Mouse (Mus musculus): Measurements from ENCODE around the gene Prss54. TPM values are rescaled to one million over a fixed set of nuclear protein-coding genes. Genes with fewer than 3 reads are reported as not detected.
A peak's percentile ranks its signal among the peaks of the same experiment; 100 is the strongest.

Gene Prss54
- polyA plus RNA-seq, 1 experiment from 2014 or later, result not detected

DNA sequence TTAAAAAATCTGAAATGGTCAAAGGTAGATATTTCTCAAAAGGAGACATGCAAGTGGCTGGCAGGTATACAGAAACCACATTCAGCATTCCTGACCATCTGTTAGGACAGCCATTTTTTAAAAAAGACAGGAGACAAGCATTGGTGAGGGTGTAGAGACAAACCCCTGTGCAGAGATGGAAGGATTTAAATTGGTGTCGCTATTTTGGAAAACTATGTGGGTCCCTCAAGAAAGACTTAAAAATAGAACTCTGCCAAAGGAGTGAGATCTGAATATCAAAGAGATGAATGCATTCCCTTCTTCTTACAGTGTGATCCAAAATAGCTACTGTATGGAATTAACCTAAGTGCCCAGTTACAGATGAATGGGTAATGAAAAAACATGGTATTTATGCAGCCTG is 11.2 kb upstream of the Prss54 start:
- Histone ChIP-seq H3K4me1 (ENCODE audit: control insufficient read depth, insufficient read depth, low read length) (no peaks in the 10 kb centered on the region), H3K27me3 (replicated peaks; ENCODE audit: control insufficient read depth, insufficient read depth, low read length) (no peaks in the 10 kb centered on the region), H3K4me2 (ENCODE audit: low read length) (no peak overlapping the region), H3K27ac (ENCODE audit: low read depth, low read length) (no peak overlapping the region), H3K9ac (ENCODE audit: low read length) (no peak overlapping the region), H3K4me3 (ENCODE audit: low read depth, low read length) (no peak overlapping the region), H3K36me3 (ENCODE audit: control insufficient read depth, insufficient read depth, low read length) (no peaks in the 10 kb centered on the region), H3K9me3 (replicated peaks; ENCODE audit: control insufficient read depth, low read length) (peaks cover 5% of the 10 kb centered on the region; the same call in 1 of the 2 replicates)
- no peak for ATAC-seq
- DNase-seq (ENCODE audit: low spot score), result no peak
- 90% methylated on average over 1 of the region's 1 CpGs for WGBS

DNA sequence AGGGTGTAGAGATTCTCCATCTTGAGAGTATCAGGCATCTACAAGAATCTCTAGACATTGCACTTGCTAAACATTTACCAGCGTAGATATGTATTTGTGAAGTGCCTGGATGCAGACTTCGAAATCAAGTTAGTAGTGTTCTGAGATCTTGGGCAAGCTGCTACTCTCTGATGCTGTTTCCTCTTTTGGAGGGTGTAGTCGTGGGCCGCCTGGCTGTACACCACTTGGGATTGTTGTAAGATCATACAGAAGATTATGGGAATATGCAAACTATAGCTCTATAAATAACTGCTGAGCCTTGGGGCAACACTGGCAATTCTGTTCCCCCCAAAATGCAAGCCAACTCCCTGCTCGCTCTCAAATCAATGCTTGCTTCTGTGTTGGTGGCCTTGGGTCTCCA is 3.0 kb downstream of the Prss54 start:
- no peaks in the 10 kb centered on the region for H3K4me1 ChIP-seq (ENCODE audit: control insufficient read depth, insufficient read depth, low read length)
- H3K4me2 ChIP-seq (ENCODE audit: low read length), result no peak overlapping the region
- H3K9ac ChIP-seq (ENCODE audit: low read length), result no peak overlapping the region
- no peak overlapping the region for H3K4me3 ChIP-seq (ENCODE audit: low read depth, low read length)
- ATAC-seq, result no peak
- WGBS, result 88% methylated on average over 5 of the region's 5 CpGs
- no peak overlapping the region for H3K27ac ChIP-seq (ENCODE audit: low read depth, low read length)
- DNase-seq (ENCODE audit: low spot score), result no peak
- no peaks in the 10 kb centered on the region for H3K36me3 ChIP-seq (ENCODE audit: control insufficient read depth, insufficient read depth, low read length)
- H3K27me3 ChIP-seq (replicated peaks; ENCODE audit: control insufficient read depth, insufficient read depth, low read length), result no peaks in the 10 kb centered on the region
- H3K9me3 ChIP-seq (replicated peaks; ENCODE audit: control insufficient read depth, low read length), result no peaks in the 10 kb centered on the region

DNA sequence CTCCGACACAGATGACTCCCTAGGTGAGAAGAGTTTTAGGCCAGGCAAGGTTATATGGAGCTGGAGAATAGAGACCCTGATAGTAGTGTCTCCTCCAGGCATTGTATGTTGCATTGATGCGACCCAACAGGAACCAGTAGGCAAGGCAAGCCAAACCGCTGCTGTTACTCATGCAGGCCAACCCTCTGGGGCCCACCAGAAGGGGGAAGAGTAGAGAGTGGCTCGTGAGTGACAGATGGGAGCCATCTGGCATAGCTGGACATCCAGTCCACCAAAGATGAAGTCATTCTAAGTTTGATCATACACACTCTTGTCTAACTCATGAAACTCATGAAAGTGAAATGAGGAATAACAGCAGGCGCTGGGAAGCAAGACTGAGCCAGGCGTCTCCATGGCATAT is 9.3 kb downstream of the Prss54 start:
- Histone ChIP-seq H3K27ac (ENCODE audit: low read depth, low read length) (no peak overlapping the region), H3K9ac (ENCODE audit: low read length) (no peak overlapping the region), H3K27me3 (replicated peaks; ENCODE audit: control insufficient read depth, insufficient read depth, low read length) (no peaks in the 10 kb centered on the region), H3K4me2 (ENCODE audit: low read length) (no peak overlapping the region), H3K9me3 (replicated peaks; ENCODE audit: control insufficient read depth, low read length) (no peaks in the 10 kb centered on the region), H3K36me3 (ENCODE audit: control insufficient read depth, insufficient read depth, low read length) (no peaks in the 10 kb centered on the region), H3K4me3 (ENCODE audit: low read depth, low read length) (no peak overlapping the region), H3K4me1 (ENCODE audit: control insufficient read depth, insufficient read depth, low read length) (no peaks in the 10 kb centered on the region)
- ATAC-seq (no peak), DNase-seq (ENCODE audit: low spot score) (no peak)
- 82% methylated on average over 6 of the region's 6 CpGs for WGBS

DNA sequence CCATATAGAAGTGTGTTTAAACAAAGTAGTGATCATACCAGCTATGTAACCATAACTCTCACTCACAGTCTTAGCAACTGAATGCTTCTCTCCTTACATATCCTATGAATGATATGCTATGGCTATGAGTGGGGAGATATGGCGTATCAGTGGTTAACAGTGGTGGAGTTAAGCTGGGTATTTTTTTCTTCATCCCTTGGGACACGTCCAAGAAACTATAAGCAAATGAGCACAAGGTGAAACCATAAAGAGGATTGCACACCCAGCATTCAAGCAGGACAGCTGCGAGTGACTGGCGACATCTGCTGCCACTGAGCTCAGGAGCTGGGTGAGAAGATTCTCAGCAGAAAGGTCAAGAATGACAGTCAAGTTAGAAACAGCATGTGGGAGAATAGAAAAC is 9.9 kb downstream of the Prss54 start:
- H3K4me1 ChIP-seq (ENCODE audit: control insufficient read depth, insufficient read depth, low read length), result no peaks in the 10 kb centered on the region
- DNase-seq (ENCODE audit: low spot score) (no peak), ATAC-seq (no peak)
- H3K27ac ChIP-seq (ENCODE audit: low read depth, low read length), result no peak overlapping the region
- H3K4me3 ChIP-seq (ENCODE audit: low read depth, low read length), result no peak overlapping the region
- no peaks in the 10 kb centered on the region for H3K27me3 ChIP-seq (replicated peaks; ENCODE audit: control insufficient read depth, insufficient read depth, low read length)
- no peaks in the 10 kb centered on the region for H3K36me3 ChIP-seq (ENCODE audit: control insufficient read depth, insufficient read depth, low read length)
- H3K9ac ChIP-seq (ENCODE audit: low read length), result no peak overlapping the region
- no peak overlapping the region for H3K4me2 ChIP-seq (ENCODE audit: low read length)
- no peaks in the 10 kb centered on the region for H3K9me3 ChIP-seq (replicated peaks; ENCODE audit: control insufficient read depth, low read length)
- 86% methylated on average over 4 of the region's 4 CpGs for WGBS

DNA sequence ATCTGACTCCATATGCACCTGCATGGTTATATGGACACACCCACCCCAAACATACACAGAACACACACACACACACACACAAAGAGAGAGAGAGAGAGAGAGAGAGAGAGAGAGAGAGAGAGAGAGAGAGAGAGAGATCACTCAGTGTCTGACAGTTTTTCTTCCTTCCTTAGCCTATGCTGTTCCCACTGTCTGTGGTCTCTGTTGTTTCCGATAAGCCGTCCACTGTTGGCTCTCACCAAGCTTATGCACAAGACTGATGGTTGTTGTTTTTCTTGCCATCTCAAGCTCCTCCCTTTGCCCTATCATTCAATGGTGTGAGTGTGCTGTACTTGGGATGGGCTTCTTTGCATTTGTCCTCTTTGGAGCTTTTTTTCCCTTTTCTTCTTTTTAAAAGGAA is 20.2 kb downstream of the Prss54 start:
- H3K9me3 ChIP-seq (replicated peaks; ENCODE audit: control insufficient read depth, low read length), result no peaks in the 10 kb centered on the region
- no peaks in the 10 kb centered on the region for H3K36me3 ChIP-seq (ENCODE audit: control insufficient read depth, insufficient read depth, low read length)
- no peaks in the 10 kb centered on the region for H3K4me1 ChIP-seq (ENCODE audit: control insufficient read depth, insufficient read depth, low read length)
- no peak for DNase-seq (ENCODE audit: low spot score)
- no peak overlapping the region for H3K4me2 ChIP-seq (ENCODE audit: low read length)
- H3K27ac ChIP-seq (ENCODE audit: low read depth, low read length), result no peak overlapping the region
- no peak overlapping the region for H3K4me3 ChIP-seq (ENCODE audit: low read depth, low read length)
- WGBS, result 97% methylated on average over 2 of the region's 2 CpGs
- H3K27me3 ChIP-seq (replicated peaks; ENCODE audit: control insufficient read depth, insufficient read depth, low read length), result no peaks in the 10 kb centered on the region
- ATAC-seq, result no peak
- H3K9ac ChIP-seq (ENCODE audit: low read length), result no peak overlapping the region

DNA sequence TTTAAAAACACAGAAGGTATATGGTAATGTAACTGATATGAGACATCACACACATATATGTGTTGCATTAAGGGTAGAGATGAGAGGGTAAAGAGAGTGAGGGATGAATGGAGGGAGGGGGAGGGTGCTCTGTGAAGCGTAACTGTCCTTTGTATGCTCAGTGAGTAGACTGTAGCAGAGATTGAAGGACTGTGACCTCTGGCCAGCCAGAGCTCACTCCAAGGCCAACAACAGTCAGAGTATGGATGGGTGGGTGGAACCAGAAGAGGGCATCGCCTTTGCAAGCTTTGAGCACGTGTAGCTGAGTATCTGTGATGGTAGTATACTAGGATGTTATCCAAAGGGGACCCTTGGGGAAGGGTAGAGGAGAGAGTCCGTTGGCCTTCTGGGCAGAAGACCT is 24.6 kb downstream of the Prss54 start:
- Histone ChIP-seq H3K9me3 (replicated peaks; ENCODE audit: control insufficient read depth, low read length) (no peaks in the 10 kb centered on the region), H3K4me1 (ENCODE audit: control insufficient read depth, insufficient read depth, low read length) (peaks cover 3% of the 10 kb centered on the region; the same call in 1 of the 2 replicates), H3K4me2 (ENCODE audit: low read length) (no peak overlapping the region), H3K9ac (ENCODE audit: low read length) (no peak overlapping the region), H3K4me3 (ENCODE audit: low read depth, low read length) (no peak overlapping the region), H3K27ac (ENCODE audit: low read depth, low read length) (no peak overlapping the region), H3K36me3 (ENCODE audit: control insufficient read depth, insufficient read depth, low read length) (no peaks in the 10 kb centered on the region), H3K27me3 (replicated peaks; ENCODE audit: control insufficient read depth, insufficient read depth, low read length) (no peaks in the 10 kb centered on the region)
- 76% methylated on average over 4 of the region's 4 CpGs for WGBS
- DNase-seq (ENCODE audit: low spot score) (no peak), ATAC-seq (no peak)

DNA sequence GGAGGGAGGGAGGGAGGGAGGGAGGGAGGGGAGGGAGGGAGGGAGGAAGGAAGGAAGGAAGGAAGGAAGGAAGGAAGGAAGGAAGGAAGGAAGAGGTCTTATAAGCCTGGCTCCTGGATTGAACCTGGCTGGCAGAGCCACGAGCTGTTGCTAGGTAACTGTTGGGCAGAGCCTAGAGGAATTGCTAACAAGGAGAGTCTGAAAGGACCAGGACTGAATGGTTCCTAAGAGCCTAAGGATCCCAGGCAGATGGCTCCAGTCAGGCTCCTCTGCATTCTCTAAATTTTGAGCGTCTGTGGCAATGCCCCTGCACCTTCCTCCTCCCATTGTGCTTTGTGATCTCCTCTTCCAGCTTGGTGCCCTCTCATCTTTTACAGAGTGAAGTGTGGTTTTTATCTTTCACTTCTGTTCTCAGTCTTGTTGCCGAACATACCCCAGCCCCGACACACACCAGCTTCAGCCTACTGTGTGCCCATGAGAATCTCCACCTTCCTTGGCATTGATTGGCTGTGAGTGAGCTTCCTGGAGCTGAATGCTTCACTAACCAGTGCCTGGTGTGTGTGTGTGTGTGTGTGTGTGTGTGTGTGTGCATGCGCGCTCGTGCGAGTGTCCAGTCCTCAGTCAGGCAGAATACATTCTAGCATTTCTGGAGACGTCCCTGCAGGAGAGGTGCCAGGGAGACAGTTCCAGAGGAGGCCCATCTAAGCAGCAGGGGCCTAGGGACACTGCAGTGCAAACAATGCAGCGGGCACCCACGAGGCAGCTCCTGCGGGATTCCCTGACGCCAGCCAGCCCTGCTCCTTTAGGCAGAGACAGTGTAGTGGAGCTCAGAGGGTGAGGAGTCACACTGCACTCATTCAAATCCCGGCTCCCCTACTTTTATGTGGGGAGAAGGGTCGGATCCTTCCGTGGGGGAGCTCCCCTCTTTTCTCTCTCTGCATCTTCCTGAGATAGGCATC is 26.0 kb downstream of the Prss54 start:
- no peaks in the 10 kb centered on the region for H3K27me3 ChIP-seq (replicated peaks; ENCODE audit: control insufficient read depth, insufficient read depth, low read length)
- 0 out of 2 replicates have a peak overlapping the region, but pooled peaks have one; percentile 8 for H3K4me2 ChIP-seq (ENCODE audit: low read length)
- peak overlapping the region; percentile 35; the same call in 1 of the 2 replicates for H3K9ac ChIP-seq (ENCODE audit: low read length)
- peak overlapping the region; percentile 24; the same call in 1 of the 2 replicates for H3K27ac ChIP-seq (ENCODE audit: low read depth, low read length)
- H3K4me1 ChIP-seq (ENCODE audit: control insufficient read depth, insufficient read depth, low read length), result peaks cover 3% of the 10 kb centered on the region; the same call in 1 of the 2 replicates
- H3K9me3 ChIP-seq (replicated peaks; ENCODE audit: control insufficient read depth, low read length), result no peaks in the 10 kb centered on the region
- no peak overlapping the region for H3K4me3 ChIP-seq (ENCODE audit: low read depth, low read length)
- peak; percentile 83 for ATAC-seq
- no peaks in the 10 kb centered on the region for H3K36me3 ChIP-seq (ENCODE audit: control insufficient read depth, insufficient read depth, low read length)
- 48% methylated on average over 16 of the region's 16 CpGs for WGBS
- peak; percentile 77 for DNase-seq (ENCODE audit: low spot score)

DNA sequence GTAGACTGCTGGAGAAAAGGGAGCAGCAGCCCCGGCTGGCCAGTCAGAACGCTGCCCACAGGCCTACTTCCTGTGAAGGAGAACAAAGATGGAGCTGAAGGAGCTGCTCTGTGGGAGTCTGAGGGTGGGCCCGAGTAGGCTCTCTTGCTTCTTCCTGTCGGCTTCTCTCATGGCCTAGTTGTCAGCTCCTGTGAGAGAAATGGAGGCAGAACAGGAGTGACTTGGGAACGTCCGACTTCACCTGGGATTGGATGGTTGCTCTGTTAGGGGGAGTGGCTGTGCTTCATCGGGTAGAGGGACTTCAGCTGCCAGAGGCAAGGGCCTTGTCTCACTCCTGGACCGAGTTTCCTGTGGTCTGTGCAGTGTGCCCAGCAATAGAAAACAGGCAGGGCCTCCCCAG is 28.2 kb downstream of the Prss54 start:
- Histone ChIP-seq H3K9ac (ENCODE audit: low read length) (no peak overlapping the region), H3K4me1 (ENCODE audit: control insufficient read depth, insufficient read depth, low read length) (peaks cover 3% of the 10 kb centered on the region; the same call in 1 of the 2 replicates), H3K27ac (ENCODE audit: low read depth, low read length) (no peak overlapping the region), H3K4me2 (ENCODE audit: low read length) (no peak overlapping the region), H3K4me3 (ENCODE audit: low read depth, low read length) (no peak overlapping the region), H3K27me3 (replicated peaks; ENCODE audit: control insufficient read depth, insufficient read depth, low read length) (no peaks in the 10 kb centered on the region), H3K9me3 (replicated peaks; ENCODE audit: control insufficient read depth, low read length) (no peaks in the 10 kb centered on the region), H3K36me3 (ENCODE audit: control insufficient read depth, insufficient read depth, low read length) (no peaks in the 10 kb centered on the region)
- ATAC-seq (no peak), DNase-seq (ENCODE audit: low spot score) (no peak)
- 66% methylated on average over 8 of the region's 8 CpGs for WGBS

DNA sequence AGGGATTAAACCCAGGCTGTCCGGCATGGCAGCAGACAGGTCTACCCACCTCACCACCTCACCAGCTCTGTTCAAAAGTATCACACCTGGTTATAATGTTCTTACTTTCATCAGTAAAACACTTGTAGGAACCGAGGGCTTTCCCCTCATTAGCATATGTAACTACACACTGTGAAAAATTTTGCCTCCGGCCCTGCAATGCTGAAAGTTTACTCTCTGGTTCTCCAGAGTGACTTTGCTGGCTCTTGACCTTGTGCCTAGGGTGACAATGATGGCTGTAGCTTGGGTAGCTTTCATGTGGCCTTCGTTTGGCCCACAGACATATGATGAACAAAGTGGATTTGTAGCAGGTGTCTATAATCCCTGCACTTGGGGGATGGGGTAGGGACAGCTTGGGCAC is 29.2 kb downstream of the Prss54 start:
- no peaks in the 10 kb centered on the region for H3K27me3 ChIP-seq (replicated peaks; ENCODE audit: control insufficient read depth, insufficient read depth, low read length)
- 84% methylated on average over 4 of the region's 4 CpGs for WGBS
- DNase-seq (ENCODE audit: low spot score), result no peak
- no peak overlapping the region for H3K4me2 ChIP-seq (ENCODE audit: low read length)
- H3K36me3 ChIP-seq (ENCODE audit: control insufficient read depth, insufficient read depth, low read length), result no peaks in the 10 kb centered on the region
- no peak overlapping the region for H3K4me3 ChIP-seq (ENCODE audit: low read depth, low read length)
- peaks cover 3% of the 10 kb centered on the region; the same call in 1 of the 2 replicates for H3K4me1 ChIP-seq (ENCODE audit: control insufficient read depth, insufficient read depth, low read length)
- H3K9me3 ChIP-seq (replicated peaks; ENCODE audit: control insufficient read depth, low read length), result no peaks in the 10 kb centered on the region
- no peak overlapping the region for H3K27ac ChIP-seq (ENCODE audit: low read depth, low read length)
- no peak for ATAC-seq
- H3K9ac ChIP-seq (ENCODE audit: low read length), result no peak overlapping the region

Data from forebrain, embryonic 14.5 days (tissue).